Mouse (Mus musculus): ENCODE results near the gene Tff2.

DNA sequence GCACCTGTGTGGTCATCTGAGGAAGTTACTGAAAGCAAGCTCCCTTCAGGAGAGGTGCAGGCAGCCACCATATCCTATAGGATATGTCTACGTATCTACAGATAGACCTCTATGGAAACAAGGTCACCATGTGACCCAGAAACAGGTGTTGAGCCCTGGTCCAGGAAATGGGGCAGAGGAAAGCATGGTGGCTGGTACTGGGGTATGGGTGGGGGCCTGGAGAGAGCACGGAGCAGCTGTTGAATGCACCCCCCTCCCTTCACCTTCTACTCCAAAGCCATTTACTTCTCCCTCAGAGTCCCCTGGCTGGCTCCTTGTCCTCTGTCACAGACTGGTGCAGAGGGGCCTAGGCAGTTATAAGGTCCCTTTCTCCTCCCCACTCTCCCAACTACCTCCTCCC, 19.7 kb upstream of the Tff2 start:
- TF ChIP-seq CTCF (IDR thresholded peaks at IDR 0.05; ENCODE audit: extremely low read depth, insufficient read length, insufficient replicate concordance, low read depth, low read length) (no peak), POLR2A (IDR thresholded peaks at IDR 0.05; ENCODE audit: low read depth, low read length) (no peak)
